Mouse (Mus musculus): Measurements from ENCODE around the gene Gzme. TPM values are rescaled to one million over a fixed set of nuclear protein-coding genes. Genes with fewer than 3 reads are reported as not detected.

Gzme gene
- polyA plus RNA-seq, 1 experiment from 2014 or later, result not detected

DNA sequence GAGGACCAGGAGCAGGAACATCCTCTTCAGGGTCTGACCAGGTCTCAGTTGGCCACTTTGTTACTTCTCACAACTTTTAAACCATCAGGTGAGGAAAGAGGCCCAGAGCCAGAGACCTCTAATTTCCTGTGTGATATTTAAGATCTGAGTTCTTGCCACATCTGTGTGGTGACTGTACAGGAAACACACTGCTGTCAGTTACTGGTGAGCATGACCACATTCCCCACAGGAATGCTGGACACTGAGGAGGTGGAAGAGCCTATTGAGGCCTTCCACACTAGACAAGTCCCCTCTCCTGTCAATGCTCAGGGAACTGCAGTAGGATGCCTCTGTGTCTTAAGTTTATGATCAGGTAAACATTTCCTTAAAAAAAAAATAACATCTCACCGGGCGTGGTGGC, 35.3 kb downstream of the Gzme start, which contains the start of gene Mcpt8:
Gene Mcpt8 (minus strand): TSS at position 107 of the 400 bp plus-strand sequence.
- ATAC-seq (ENCODE audit: low FRiP score), result no peak
- no peaks in the 10 kb centered on the region for H3K36me3 ChIP-seq (ENCODE audit: control insufficient read depth, insufficient read depth, low read length)
- H3K4me1 ChIP-seq (ENCODE audit: control insufficient read depth, insufficient read depth, low read length), result no peaks in the 10 kb centered on the region
- H3K4me2 ChIP-seq, result no peak within 1 kb of the TSS
- H3K27me3 ChIP-seq (ENCODE audit: control insufficient read depth, insufficient read depth, low read length), result no peaks in the 10 kb centered on the region
- DNase-seq (ENCODE audit: low spot score, missing footprints), result no peak
- H3K9me3 ChIP-seq (ENCODE audit: control insufficient read depth, low read length), result no peaks in the 10 kb centered on the region
- H3K4me3 ChIP-seq (ENCODE audit: low read depth, low read length), result no peak within 1 kb of the TSS
- no peak within 1 kb of the TSS for H3K9ac ChIP-seq (ENCODE audit: low read length)
- WGBS, result 95% methylated on average over 2 of the region's 2 CpGs
- no peak within 1 kb of the TSS for H3K27ac ChIP-seq (ENCODE audit: low read depth, low read length)

DNA sequence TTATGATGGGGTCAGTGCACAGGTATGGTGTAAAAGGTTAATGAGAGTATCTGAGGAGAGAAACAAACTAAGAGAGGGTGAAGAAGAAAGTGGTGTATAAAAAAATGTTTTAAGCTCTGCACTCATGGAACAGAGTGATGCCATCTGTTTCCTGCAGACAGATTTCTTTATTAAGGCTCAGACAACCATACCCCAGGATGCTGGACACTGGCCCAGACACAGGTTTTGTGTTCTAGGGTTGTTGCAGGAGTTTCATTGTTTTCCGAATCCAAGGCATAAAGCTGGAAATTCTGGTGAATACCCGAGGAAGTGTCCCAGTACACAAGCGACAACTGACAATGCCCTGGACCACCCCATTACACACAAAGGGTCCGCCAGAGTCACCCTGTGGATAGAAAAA, 38.4 kb downstream of the Gzme start:
- H3K27me3 ChIP-seq (ENCODE audit: control insufficient read depth, insufficient read depth, low read length), result no peaks in the 10 kb centered on the region
- H3K9ac ChIP-seq (ENCODE audit: low read length), result no peak overlapping the region
- H3K9me3 ChIP-seq (ENCODE audit: control insufficient read depth, low read length), result no peaks in the 10 kb centered on the region
- H3K4me3 ChIP-seq (ENCODE audit: low read depth, low read length), result no peak overlapping the region
- H3K4me2 ChIP-seq, result no peak overlapping the region
- DNase-seq (ENCODE audit: low spot score, missing footprints) (no peak), ATAC-seq (ENCODE audit: low FRiP score) (no peak)
- no peaks in the 10 kb centered on the region for H3K4me1 ChIP-seq (ENCODE audit: control insufficient read depth, insufficient read depth, low read length)
- H3K36me3 ChIP-seq (ENCODE audit: control insufficient read depth, insufficient read depth, low read length), result no peaks in the 10 kb centered on the region
- no peak overlapping the region for H3K27ac ChIP-seq (ENCODE audit: low read depth, low read length)
- WGBS, result 89% methylated on average over 4 of the region's 4 CpGs

Small RNA genes within 50 kb of the gene (microRNA-seq; reads per million reads assigned to microRNA genes)
- not detected for gene Mir6949

Other genes with a start within 250 kb of the Gzme start
- gene Cbln3, start 236.2 kb downstream of the Gzme start, polyA plus RNA-seq (2014; fragmentation: Nextera tagmentation; extraction: Ambion mirVana), result 0.03 and 0.23 TPM in 2 replicates
- 8.5 and 8.7 TPM in 2 replicates for gene Khnyn, start 235.7 kb downstream of the Gzme start, polyA plus RNA-seq (2014; fragmentation: Nextera tagmentation; extraction: Ambion mirVana)
- gene Sdr39u1, start 220.3 kb downstream of the Gzme start, polyA plus RNA-seq (2014; fragmentation: Nextera tagmentation; extraction: Ambion mirVana), result 25.0 and 27.8 TPM in 2 replicates
- gene Cma1, start 175.9 kb downstream of the Gzme start, polyA plus RNA-seq (2014; fragmentation: Nextera tagmentation; extraction: Ambion mirVana), result not detected in 2 replicates
- gene Cma2, start 169.6 kb downstream of the Gzme start, polyA plus RNA-seq (2014; fragmentation: Nextera tagmentation; extraction: Ambion mirVana), result not detected in 2 replicates
- not detected in 2 replicates for gene Mcpt1, start 102.7 kb downstream of the Gzme start, polyA plus RNA-seq (2014; fragmentation: Nextera tagmentation; extraction: Ambion mirVana)
- not detected in 2 replicates for gene Mcpt9, start 90.1 kb downstream of the Gzme start, polyA plus RNA-seq (2014; fragmentation: Nextera tagmentation; extraction: Ambion mirVana)
- gene Mcpt2, start 78.6 kb downstream of the Gzme start, polyA plus RNA-seq (2014; fragmentation: Nextera tagmentation; extraction: Ambion mirVana), result not detected in 2 replicates
- not detected in 2 replicates for gene Mcpt4, start 58.3 kb downstream of the Gzme start, polyA plus RNA-seq (2014; fragmentation: Nextera tagmentation; extraction: Ambion mirVana)
- gene Mcpt8, start 35.4 kb downstream of the Gzme start, polyA plus RNA-seq (2014; fragmentation: Nextera tagmentation; extraction: Ambion mirVana), result not detected in 2 replicates
- not detected in 2 replicates for gene Ctsg, start 18.1 kb downstream of the Gzme start, polyA plus RNA-seq (2014; fragmentation: Nextera tagmentation; extraction: Ambion mirVana)
- gene Gzmd, start 12.0 kb upstream of the Gzme start, polyA plus RNA-seq (2014; fragmentation: Nextera tagmentation; extraction: Ambion mirVana), result not detected in 2 replicates
- not detected in 2 replicates for gene Gzmg, start 39.0 kb upstream of the Gzme start, polyA plus RNA-seq (2014; fragmentation: Nextera tagmentation; extraction: Ambion mirVana)
- not detected in 2 replicates for gene Gzmn, start 54.0 kb upstream of the Gzme start, polyA plus RNA-seq (2014; fragmentation: Nextera tagmentation; extraction: Ambion mirVana)
- gene Gzmf, start 90.8 kb upstream of the Gzme start, polyA plus RNA-seq (2014; fragmentation: Nextera tagmentation; extraction: Ambion mirVana), result not detected in 2 replicates
- not detected in 2 replicates for gene Gzmc, start 114.0 kb upstream of the Gzme start, polyA plus RNA-seq (2014; fragmentation: Nextera tagmentation; extraction: Ambion mirVana)
- not detected in 2 replicates for gene Gzmb, start 141.6 kb upstream of the Gzme start, polyA plus RNA-seq (2014; fragmentation: Nextera tagmentation; extraction: Ambion mirVana)
- gene Atp12a, start 244.4 kb upstream of the Gzme start, polyA plus RNA-seq (2014; fragmentation: Nextera tagmentation; extraction: Ambion mirVana), result 0.10 TPM in 1 of 2 replicates, not detected in the other

Measured in midbrain, embryonic 11.5 days (tissue).